Mouse (Mus musculus): ENCODE data around the gene Pga5. TPM values are rescaled to one million over a fixed set of nuclear protein-coding genes. Genes with fewer than 3 reads are reported as not detected.

The Pga5 gene
- polyA plus RNA-seq, 1 experiment from 2014 or later = not detected

DNA sequence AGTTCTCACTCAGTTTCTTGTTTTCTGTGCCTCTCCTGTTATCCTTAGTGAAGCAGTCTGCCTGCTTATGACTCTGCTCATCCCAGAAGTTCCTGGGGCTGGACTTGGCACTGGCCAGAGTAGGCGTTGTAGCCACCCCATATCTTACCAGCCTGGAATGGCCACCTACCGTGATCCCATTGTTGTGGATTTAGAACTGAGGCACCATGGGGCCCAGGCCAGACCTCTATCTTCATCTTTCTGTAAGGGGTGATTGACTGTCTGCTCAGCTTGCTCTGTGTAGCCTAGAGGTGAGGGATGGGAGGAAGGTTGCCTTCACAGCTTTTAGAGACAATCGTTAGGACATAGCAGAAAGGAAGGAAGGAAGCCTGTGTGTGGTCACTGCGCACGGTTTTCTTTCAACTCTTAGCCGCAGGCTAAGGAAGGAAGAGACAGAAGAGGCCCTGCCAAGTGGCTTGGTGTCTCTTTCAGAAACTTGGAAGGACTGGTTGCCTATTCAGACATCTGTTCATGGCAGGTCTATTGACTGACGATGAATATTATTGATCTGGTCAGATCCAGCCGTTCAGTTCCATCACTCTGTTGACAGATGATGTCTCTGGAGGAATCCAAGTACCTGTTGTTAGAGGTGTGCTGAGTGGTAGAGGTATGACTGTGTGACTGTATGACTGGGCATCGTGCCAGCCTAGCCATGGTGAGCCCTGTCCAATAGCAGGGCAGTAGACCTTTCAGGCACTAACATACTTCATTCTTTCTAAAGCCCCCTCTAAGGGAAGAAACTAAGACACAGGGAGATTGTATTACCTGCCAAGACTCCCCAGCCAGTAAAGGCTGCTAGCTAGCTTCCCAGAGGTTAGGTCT, 20.5 kb upstream of the Pga5 start:
- DNase-seq (ENCODE audit: low spot score) (no peak), ATAC-seq (replicated peaks; ENCODE audit: low FRiP score) (no peak)
- H3K9ac ChIP-seq (ENCODE audit: low read length) = no peak overlapping the region
- H3K4me2 ChIP-seq (ENCODE audit: low read depth, low read length, severe bottlenecking) = no peak overlapping the region
- H3K4me1 ChIP-seq (replicated peaks; ENCODE audit: control insufficient read depth, insufficient read depth, low read length) = peaks cover 13% of the 10 kb centered on the region
- H3K36me3 ChIP-seq (ENCODE audit: control insufficient read depth, insufficient read depth, low read length) = no peaks in the 10 kb centered on the region
- no peak overlapping the region for H3K4me3 ChIP-seq (ENCODE audit: low read depth, low read length)
- H3K27me3 ChIP-seq (ENCODE audit: control insufficient read depth, insufficient read depth, low read length) = no peaks in the 10 kb centered on the region
- H3K9me3 ChIP-seq (ENCODE audit: control insufficient read depth, low read length) = no peaks in the 10 kb centered on the region
- 73% methylated on average over 9 of the region's 9 CpGs for WGBS
- H3K27ac ChIP-seq (ENCODE audit: low read depth, low read length) = no peak overlapping the region

DNA sequence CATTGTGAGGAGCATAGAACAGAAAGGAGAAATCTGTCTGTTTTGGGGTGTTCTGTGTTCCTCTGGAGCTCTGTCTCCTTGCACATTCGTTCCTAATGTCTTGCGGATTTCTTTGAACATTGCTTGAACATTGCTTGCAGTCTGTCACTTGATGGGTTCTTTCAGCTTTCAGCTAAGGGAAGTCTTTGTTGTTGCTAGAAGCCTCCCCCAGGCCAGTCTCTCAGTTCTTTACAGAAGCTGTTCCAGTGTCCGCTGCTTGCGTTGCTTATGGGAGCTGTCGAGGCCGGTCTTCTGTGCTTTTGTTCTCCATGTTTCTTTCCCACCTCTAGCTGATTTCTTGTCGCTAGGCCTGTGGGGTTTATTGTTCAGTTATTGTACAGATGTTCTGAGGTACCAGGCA, 17.9 kb upstream of the Pga5 start:
- Histone ChIP-seq H3K27me3 (ENCODE audit: control insufficient read depth, insufficient read depth, low read length) (no peaks in the 10 kb centered on the region), H3K27ac (ENCODE audit: low read depth, low read length) (peak overlapping the region; percentile 59; the same call in 1 of the 2 replicates), H3K36me3 (ENCODE audit: control insufficient read depth, insufficient read depth, low read length) (no peaks in the 10 kb centered on the region), H3K9ac (ENCODE audit: low read length) (peak overlapping the region; percentile 35), H3K9me3 (ENCODE audit: control insufficient read depth, low read length) (no peaks in the 10 kb centered on the region), H3K4me2 (ENCODE audit: low read depth, low read length, severe bottlenecking) (0 out of 2 replicates have a peak overlapping the region, but pooled peaks have one; percentile 8), H3K4me3 (ENCODE audit: low read depth, low read length) (no peak overlapping the region), H3K4me1 (replicated peaks; ENCODE audit: control insufficient read depth, insufficient read depth, low read length) (peaks cover 10% of the 10 kb centered on the region)
- no peak for DNase-seq (ENCODE audit: low spot score)
- 23% methylated on average over 7 of the region's 7 CpGs for WGBS
- ATAC-seq (replicated peaks; ENCODE audit: low FRiP score) = peak; percentile 29; the same call in 1 of the 2 replicates

DNA sequence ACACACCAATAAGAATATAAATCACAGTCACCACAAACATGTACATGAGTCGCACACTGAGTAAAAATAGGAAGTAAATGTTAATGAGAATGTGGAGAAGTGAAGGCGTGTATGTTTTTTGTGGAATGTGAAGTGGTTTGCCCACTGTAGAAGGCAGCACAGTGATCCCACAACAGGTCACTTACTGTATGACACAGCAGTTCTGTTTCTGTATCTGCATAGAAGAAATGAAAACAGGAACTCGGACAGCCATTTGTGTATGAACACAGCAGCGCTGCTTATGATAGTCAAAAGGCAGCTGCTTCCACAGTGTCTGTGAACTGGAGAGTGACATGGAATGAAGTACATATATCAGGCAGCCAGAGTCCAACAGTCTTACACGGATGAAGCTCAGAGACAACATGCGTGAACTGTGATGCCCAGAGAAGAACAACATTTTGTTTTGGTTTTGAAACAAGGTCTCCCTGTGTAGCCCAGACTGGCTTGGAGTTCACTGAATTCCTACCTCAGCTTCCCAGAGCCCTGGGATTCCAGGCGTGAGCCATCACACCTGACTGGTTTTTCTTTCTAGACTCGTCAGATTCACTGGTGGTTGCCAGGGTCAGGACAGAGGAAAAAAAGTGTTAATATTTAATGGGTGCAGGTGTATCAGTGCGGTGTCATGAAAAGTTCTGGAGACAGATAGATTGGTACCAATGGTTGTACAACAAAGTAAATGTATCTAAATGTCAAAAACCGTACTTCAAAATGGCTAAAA, 16.2 kb upstream of the Pga5 start:
- Histone ChIP-seq H3K27ac (ENCODE audit: low read depth, low read length) (no peak overlapping the region), H3K4me1 (replicated peaks; ENCODE audit: control insufficient read depth, insufficient read depth, low read length) (peaks cover 15% of the 10 kb centered on the region), H3K9ac (ENCODE audit: low read length) (no peak overlapping the region), H3K4me2 (ENCODE audit: low read depth, low read length, severe bottlenecking) (no peak overlapping the region), H3K9me3 (ENCODE audit: control insufficient read depth, low read length) (no peaks in the 10 kb centered on the region), H3K27me3 (ENCODE audit: control insufficient read depth, insufficient read depth, low read length) (no peaks in the 10 kb centered on the region), H3K4me3 (ENCODE audit: low read depth, low read length) (no peak overlapping the region), H3K36me3 (ENCODE audit: control insufficient read depth, insufficient read depth, low read length) (no peaks in the 10 kb centered on the region)
- WGBS = 86% methylated on average over 10 of the region's 10 CpGs
- DNase-seq (ENCODE audit: low spot score) (no peak), ATAC-seq (replicated peaks; ENCODE audit: low FRiP score) (no peak)

DNA sequence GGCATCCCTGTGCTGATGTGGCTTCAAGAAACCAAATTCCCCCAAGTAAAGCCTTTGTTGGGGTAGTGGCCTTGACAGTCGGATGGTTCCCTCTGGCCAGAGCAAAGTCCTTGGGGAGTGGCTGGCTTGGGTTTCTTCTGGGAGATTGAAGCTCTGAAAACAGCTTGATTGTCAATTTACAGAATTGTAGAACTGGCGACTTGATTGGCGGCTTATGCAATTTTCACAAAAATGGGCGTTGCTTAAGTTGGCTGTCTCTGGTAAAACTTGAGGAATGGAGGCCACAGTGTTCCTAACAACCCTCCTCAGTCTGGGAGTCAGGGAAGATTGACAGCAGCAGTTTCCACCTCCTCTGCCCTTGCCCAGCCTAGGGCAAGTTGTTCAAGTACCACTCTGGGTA, 14.5 kb upstream of the Pga5 start:
- Histone ChIP-seq H3K9ac (ENCODE audit: low read length) (no peak overlapping the region; the same call in 1 of the 2 replicates), H3K27ac (ENCODE audit: low read depth, low read length) (no peak overlapping the region), H3K36me3 (ENCODE audit: control insufficient read depth, insufficient read depth, low read length) (no peaks in the 10 kb centered on the region), H3K9me3 (ENCODE audit: control insufficient read depth, low read length) (no peaks in the 10 kb centered on the region), H3K27me3 (ENCODE audit: control insufficient read depth, insufficient read depth, low read length) (no peaks in the 10 kb centered on the region), H3K4me1 (replicated peaks; ENCODE audit: control insufficient read depth, insufficient read depth, low read length) (peaks cover 15% of the 10 kb centered on the region), H3K4me2 (ENCODE audit: low read depth, low read length, severe bottlenecking) (no peak overlapping the region), H3K4me3 (ENCODE audit: low read depth, low read length) (no peak overlapping the region)
- ATAC-seq (replicated peaks; ENCODE audit: low FRiP score) (no peak), DNase-seq (ENCODE audit: low spot score) (no peak)
- 85% methylated on average over 4 of the region's 4 CpGs for WGBS

DNA sequence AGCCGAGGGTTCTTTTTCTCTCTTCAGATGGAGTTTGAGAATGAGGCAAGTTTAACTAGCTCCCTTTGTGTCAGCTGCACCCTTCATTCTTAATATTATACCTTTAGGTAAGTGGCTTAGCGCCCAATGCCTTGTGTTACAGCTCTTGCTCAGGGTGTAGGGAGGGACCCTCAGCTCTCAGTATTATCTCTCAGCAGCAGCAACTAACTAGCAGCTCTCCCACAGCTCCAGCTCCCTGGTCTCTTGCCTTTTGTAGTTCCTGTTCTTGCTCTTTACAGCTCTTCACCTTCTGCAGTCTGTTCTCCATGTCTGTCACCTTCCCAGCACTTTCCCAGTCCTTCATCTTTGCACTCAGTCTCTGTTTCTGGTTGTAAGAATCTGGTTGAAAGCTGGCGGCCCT, 13.8 kb upstream of the Pga5 start:
- Histone ChIP-seq H3K4me3 (ENCODE audit: low read depth, low read length) (no peak overlapping the region), H3K27me3 (ENCODE audit: control insufficient read depth, insufficient read depth, low read length) (no peaks in the 10 kb centered on the region), H3K4me2 (ENCODE audit: low read depth, low read length, severe bottlenecking) (no peak overlapping the region), H3K9ac (ENCODE audit: low read length) (no peak overlapping the region), H3K27ac (ENCODE audit: low read depth, low read length) (no peak overlapping the region), H3K9me3 (ENCODE audit: control insufficient read depth, low read length) (no peaks in the 10 kb centered on the region), H3K4me1 (replicated peaks; ENCODE audit: control insufficient read depth, insufficient read depth, low read length) (peaks cover 15% of the 10 kb centered on the region), H3K36me3 (ENCODE audit: control insufficient read depth, insufficient read depth, low read length) (no peaks in the 10 kb centered on the region)
- 90% methylated on average over 3 of the region's 3 CpGs for WGBS
- ATAC-seq (replicated peaks; ENCODE audit: low FRiP score) (no peak), DNase-seq (ENCODE audit: low spot score) (no peak)

DNA sequence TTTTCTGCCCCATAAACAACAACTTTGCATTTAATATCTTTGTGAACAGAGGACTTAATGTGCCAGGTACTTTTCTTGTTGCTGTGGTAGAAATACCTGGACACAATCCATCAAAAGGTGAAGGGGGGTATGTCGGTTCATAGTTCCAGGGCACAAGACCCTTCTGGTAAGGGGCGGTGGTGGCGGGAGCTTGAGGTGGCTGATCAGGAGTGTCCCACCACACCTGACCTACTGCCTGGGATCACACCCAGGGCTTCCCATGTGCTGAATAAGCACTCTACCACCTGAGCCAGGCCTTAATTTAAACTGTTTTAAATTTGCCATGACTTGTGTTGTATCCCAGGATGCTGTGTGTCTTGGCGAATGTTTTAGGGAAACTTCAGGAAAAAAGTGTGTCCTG, 13.2 kb upstream of the Pga5 start:
- Histone ChIP-seq H3K27me3 (ENCODE audit: control insufficient read depth, insufficient read depth, low read length) (no peaks in the 10 kb centered on the region), H3K4me3 (ENCODE audit: low read depth, low read length) (no peak overlapping the region), H3K36me3 (ENCODE audit: control insufficient read depth, insufficient read depth, low read length) (no peaks in the 10 kb centered on the region), H3K9me3 (ENCODE audit: control insufficient read depth, low read length) (no peaks in the 10 kb centered on the region), H3K9ac (ENCODE audit: low read length) (no peak overlapping the region), H3K4me2 (ENCODE audit: low read depth, low read length, severe bottlenecking) (no peak overlapping the region), H3K27ac (ENCODE audit: low read depth, low read length) (no peak overlapping the region), H3K4me1 (replicated peaks; ENCODE audit: control insufficient read depth, insufficient read depth, low read length) (peaks cover 13% of the 10 kb centered on the region)
- ATAC-seq (replicated peaks; ENCODE audit: low FRiP score) = no peak
- 93% methylated on average over 4 of the region's 4 CpGs for WGBS
- DNase-seq (ENCODE audit: low spot score) = no peak

DNA sequence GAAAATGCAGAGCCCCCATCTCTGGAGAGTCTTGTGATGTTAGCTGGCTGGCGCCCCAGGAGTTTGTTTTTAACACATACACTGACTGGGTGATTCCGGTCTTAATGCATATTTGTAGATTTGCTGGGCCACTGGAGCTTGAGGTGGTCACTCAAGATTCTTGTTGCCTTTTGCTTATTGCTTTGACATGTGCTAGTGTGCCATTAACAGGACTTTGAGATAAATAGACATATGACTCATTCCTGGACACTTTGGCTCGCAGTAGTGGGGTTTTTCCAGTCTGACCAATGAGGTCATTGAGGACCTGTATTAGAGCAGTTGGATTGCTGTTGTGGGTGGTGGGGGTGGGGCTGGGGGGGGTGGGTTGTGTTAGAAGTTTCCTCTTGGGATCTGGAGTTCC, 12.5 kb upstream of the Pga5 start:
- Histone ChIP-seq H3K9me3 (ENCODE audit: control insufficient read depth, low read length) (no peaks in the 10 kb centered on the region), H3K27ac (ENCODE audit: low read depth, low read length) (no peak overlapping the region), H3K4me1 (replicated peaks; ENCODE audit: control insufficient read depth, insufficient read depth, low read length) (peaks cover 8% of the 10 kb centered on the region), H3K27me3 (ENCODE audit: control insufficient read depth, insufficient read depth, low read length) (no peaks in the 10 kb centered on the region), H3K36me3 (ENCODE audit: control insufficient read depth, insufficient read depth, low read length) (no peaks in the 10 kb centered on the region), H3K4me2 (ENCODE audit: low read depth, low read length, severe bottlenecking) (no peak overlapping the region), H3K4me3 (ENCODE audit: low read depth, low read length) (no peak overlapping the region), H3K9ac (ENCODE audit: low read length) (no peak overlapping the region)
- no peak for ATAC-seq (replicated peaks; ENCODE audit: low FRiP score)
- 92% methylated on average over 3 of the region's 3 CpGs for WGBS
- no peak for DNase-seq (ENCODE audit: low spot score)

DNA sequence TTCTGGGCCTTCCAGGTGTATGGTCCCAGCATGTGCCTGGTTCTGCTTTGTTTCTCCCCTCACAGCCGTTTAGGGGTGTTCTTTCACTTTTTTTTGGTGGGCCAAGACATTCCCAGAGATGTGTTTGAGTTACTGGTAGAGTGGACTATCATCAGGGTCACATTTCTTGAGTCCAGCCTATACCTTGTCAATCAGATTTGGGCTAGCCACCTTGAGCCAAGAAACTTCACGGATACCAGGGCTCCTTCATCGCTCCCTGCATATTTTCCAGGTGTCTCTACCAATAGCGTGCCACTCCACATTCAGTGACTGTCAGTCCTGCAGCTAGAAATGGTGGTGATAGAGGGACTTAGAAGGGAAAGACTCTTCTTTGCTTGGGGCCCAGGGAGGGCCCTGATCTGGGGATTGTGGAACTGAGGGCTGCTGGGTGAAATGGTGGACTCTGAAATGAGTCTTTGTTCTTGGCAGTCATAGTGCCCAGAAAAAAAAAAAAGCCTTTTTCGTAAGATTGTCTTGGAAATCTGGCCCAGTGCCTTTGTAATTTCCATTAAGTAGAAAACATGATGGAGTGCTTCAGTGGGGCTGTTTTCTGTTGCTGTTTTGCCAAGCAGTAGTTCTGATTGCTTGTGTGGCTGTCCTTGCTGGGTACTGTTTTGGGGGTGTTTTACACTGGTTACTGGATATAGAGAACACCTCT, 11.7 kb upstream of the Pga5 start:
- H3K9ac ChIP-seq (ENCODE audit: low read length) = peak overlapping the region; percentile 84
- H3K27ac ChIP-seq (ENCODE audit: low read depth, low read length) = peak overlapping the region; percentile 86
- no peaks in the 10 kb centered on the region for H3K36me3 ChIP-seq (ENCODE audit: control insufficient read depth, insufficient read depth, low read length)
- peak overlapping the region; percentile 84 for H3K4me3 ChIP-seq (ENCODE audit: low read depth, low read length)
- no peak for DNase-seq (ENCODE audit: low spot score)
- H3K4me1 ChIP-seq (replicated peaks; ENCODE audit: control insufficient read depth, insufficient read depth, low read length) = peaks cover 7% of the 10 kb centered on the region
- ATAC-seq (replicated peaks; ENCODE audit: low FRiP score) = peak; percentile 3; the same call in 1 of the 2 replicates
- peak overlapping the region; percentile 68 for H3K4me2 ChIP-seq (ENCODE audit: low read depth, low read length, severe bottlenecking)
- no peaks in the 10 kb centered on the region for H3K9me3 ChIP-seq (ENCODE audit: control insufficient read depth, low read length)
- no peaks in the 10 kb centered on the region for H3K27me3 ChIP-seq (ENCODE audit: control insufficient read depth, insufficient read depth, low read length)
- 61% methylated on average over 5 of the region's 5 CpGs for WGBS

Measured in forebrain, embryonic 11.5 days (tissue).